Mouse (Mus musculus) myocyte (in vitro differentiated cells): ENCODE measurements around the gene Mpzl1.

ENCODE experiments used
- CEBPB ChIP-seq: IDR thresholded peaks from 2 replicates; pipeline ENCODE4 v1.6.1; 2011; ENCODE audit warnings: mild to moderate bottlenecking, moderate library complexity; ENCODE audit not compliant: poor library complexity, insufficient read depth, severe bottlenecking
- E2F4 ChIP-seq: IDR thresholded peaks from one replicate; pipeline ENCODE4 v1.6.1; 2011; ENCODE audit warnings: mild to moderate bottlenecking, control low read depth, moderate library complexity; ENCODE audit not compliant: insufficient read depth
- MYOG ChIP-seq, 3 experiments: IDR thresholded peaks; one replicate each; pipeline ENCODE4 v1.6.1; 2011; ENCODE audit warnings: control low read depth in 2 of 3, low read depth in 2 of 3, mild to moderate bottlenecking in 2 of 3; ENCODE audit not compliant: insufficient read length in 2 of 3, control insufficient read depth in 1 of 3, insufficient read depth in 1 of 3
- POLR2A ChIP-seq: IDR thresholded peaks from one replicate; pipeline ENCODE4 v1.6.1; 2011; ENCODE audit warnings: low read depth, mild to moderate bottlenecking, control low read depth, moderate library complexity; ENCODE audit not compliant: insufficient read length
- POLR2AphosphoS2 ChIP-seq: IDR thresholded peaks from one replicate; pipeline ENCODE4 v1.6.1; 2011; ENCODE audit warnings: low read depth, control low read depth; ENCODE audit not compliant: insufficient read length
- TCF12 ChIP-seq: IDR thresholded peaks from one replicate; pipeline ENCODE4 v1.6.1; 2011; ENCODE audit warnings: mild to moderate bottlenecking, control low read depth; ENCODE audit not compliant: poor library complexity, insufficient read depth, severe bottlenecking
- TCF3 ChIP-seq: IDR thresholded peaks from one replicate; pipeline ENCODE4 v1.6.1; 2011; ENCODE audit warnings: low read depth, control low read depth; ENCODE audit not compliant: insufficient read length

- TF ChIP-seq MYOG (IDR thresholded peaks at IDR 0.05; ENCODE audit: control insufficient read depth in 1 of 3, insufficient read depth in 1 of 3, insufficient read length in 2 of 3, low read depth in 2 of 3) (no peak), POLR2AphosphoS2 (no peak), POLR2A (no peak), E2F4 (no peak), TCF3 (no peak), TCF12 (no peak), CEBPB (no peak)
Observed at GRCm38 (mm10) chr1:165655482-165655881, 21.1 kb upstream of the Mpzl1 start.
